ENCODE assay signal across 9 mouse cellular contexts in genomic region chr12:73786909-73787308, GRCm38 (mm10).
A peak's percentile ranks its signal among the peaks of the same experiment; 100 is the strongest.
DNase-seq lines count a peak whose midpoint lies in the region; ATAC-seq and TF ChIP-seq lines count a peak whose summit lies in the region.
"Had no signal": no experiment of that assay in that cellular context is flagged by ENCODE, and none has a peak within 500 bp of the region (broad histone marks: within the 10 kb centered on the region; RNA-seq: fewer than 3 reads in every experiment).

No protein-coding gene starts in this region.

- no peak overlapping the region for H3K27ac ChIP-seq in forebrain, embryonic 14.5 days (ENCODE audit: low read depth, low read length)
- H3K27ac ChIP-seq in forebrain, embryonic 11.5 days (ENCODE audit: low read depth, low read length): no peak overlapping the region
- peak overlapping the region; percentile 75 for H3K27ac ChIP-seq in heart, embryonic 15.5 days
- no peak overlapping the region for H3K27ac ChIP-seq in liver, postnatal 0 days (ENCODE audit: low read depth)
- H3K27ac ChIP-seq: left cerebral cortex, adult 2 months had no signal

- no peaks in the 10 kb centered on the region for H3K27me3 ChIP-seq in forebrain, embryonic 14.5 days (replicated peaks; ENCODE audit: control insufficient read depth, insufficient read depth, low read length)
- no peaks in the 10 kb centered on the region for H3K27me3 ChIP-seq in forebrain, embryonic 11.5 days (ENCODE audit: control insufficient read depth, insufficient read depth, low read length)
- no peaks in the 10 kb centered on the region for H3K27me3 ChIP-seq in heart, embryonic 15.5 days
- H3K27me3 ChIP-seq in liver, postnatal 0 days (ENCODE audit: insufficient read depth, low read length): no peaks in the 10 kb centered on the region

- TF ChIP-seq CTCF in liver, postnatal 0 days (IDR thresholded peaks at IDR 0.05; ENCODE audit: low read depth): no peak

- 68% methylated on average over 8 of the region's 8 CpGs for WGBS in forebrain, embryonic 14.5 days
- WGBS in forebrain, embryonic 11.5 days: 90% methylated on average over 8 of the region's 8 CpGs
- 39% methylated on average over 8 of the region's 8 CpGs for WGBS in heart, embryonic 15.5 days
- WGBS in liver, postnatal 0 days (ENCODE audit: insufficient replicate concordance): 73% methylated on average over 8 of the region's 8 CpGs

- no peaks in the 10 kb centered on the region for H3K36me3 ChIP-seq in forebrain, embryonic 14.5 days (ENCODE audit: control insufficient read depth, insufficient read depth, low read length)
- H3K36me3 ChIP-seq in forebrain, embryonic 11.5 days (ENCODE audit: control insufficient read depth, insufficient read depth, low read length): no peaks in the 10 kb centered on the region
- no peaks in the 10 kb centered on the region for H3K36me3 ChIP-seq in heart, embryonic 15.5 days
- H3K36me3 ChIP-seq in liver, postnatal 0 days (replicated peaks; ENCODE audit: insufficient read depth, low read length): no peaks in the 10 kb centered on the region

- H3K4me1 ChIP-seq in forebrain, embryonic 14.5 days (ENCODE audit: control insufficient read depth, insufficient read depth, low read length): no peaks in the 10 kb centered on the region
- H3K4me1 ChIP-seq in forebrain, embryonic 11.5 days (replicated peaks; ENCODE audit: control insufficient read depth, insufficient read depth, low read length): no peaks in the 10 kb centered on the region
- peaks cover 67% of the 10 kb centered on the region for H3K4me1 ChIP-seq in heart, embryonic 15.5 days (replicated peaks)
- H3K4me1 ChIP-seq in liver, postnatal 0 days (ENCODE audit: insufficient read depth): 0 out of 2 replicates have a peak, but pooled peaks cover 2% of the 10 kb centered on the region

- peak; percentile 76 for DNase-seq in forebrain, embryonic 14.5 days (ENCODE audit: low spot score)
- DNase-seq in forebrain, embryonic 11.5 days (ENCODE audit: low spot score): no peak
- peak; percentile 47 for DNase-seq in MN1 (ENCODE audit: low spot score)
- peak; percentile 90 to 95 for DNase-seq in cerebellum, postnatal 25 days
- DNase-seq in liver, postnatal 0 days: peak; percentile 42
- peak; percentile 47 to 74 for DNase-seq in urinary bladder, postnatal 4 days (ENCODE audit: low spot score in 2 of 2)
- no peak for DNase-seq in embryo, embryonic 10 days (ENCODE audit: low spot score)

- no peak overlapping the region for H3K4me3 ChIP-seq in forebrain, embryonic 14.5 days (ENCODE audit: low read depth, low read length)
- H3K4me3 ChIP-seq in forebrain, embryonic 11.5 days (ENCODE audit: low read depth, low read length): no peak overlapping the region
- no peak overlapping the region for H3K4me3 ChIP-seq in heart, embryonic 15.5 days
- H3K4me3 ChIP-seq in liver, postnatal 0 days (ENCODE audit: low read depth, low read length): no peak overlapping the region
- H3K4me3 ChIP-seq: left cerebral cortex, adult 2 months had no signal

- no peak overlapping the region for H3K9ac ChIP-seq in forebrain, embryonic 14.5 days (ENCODE audit: low read length)
- no peak overlapping the region for H3K9ac ChIP-seq in forebrain, embryonic 11.5 days (ENCODE audit: low read length)
- no peak overlapping the region for H3K9ac ChIP-seq in heart, embryonic 15.5 days
- H3K9ac ChIP-seq in liver, postnatal 0 days (replicated peaks): no peak overlapping the region

- peak; percentile 81 for ATAC-seq in forebrain, embryonic 14.5 days
- no peak for ATAC-seq in forebrain, embryonic 11.5 days (replicated peaks; ENCODE audit: low FRiP score)
- ATAC-seq in heart, embryonic 15.5 days (replicated peaks; ENCODE audit: insufficient number of reproducible peaks, insufficient read depth, low FRiP score, low read depth): peak; percentile 88
- ATAC-seq in liver, postnatal 0 days: no peak

- no peak overlapping the region for H3K4me2 ChIP-seq in forebrain, embryonic 14.5 days (ENCODE audit: low read length)
- H3K4me2 ChIP-seq in forebrain, embryonic 11.5 days (ENCODE audit: low read depth, low read length, severe bottlenecking): no peak overlapping the region
- H3K4me2 ChIP-seq in heart, embryonic 15.5 days: no peak overlapping the region
- no peak overlapping the region for H3K4me2 ChIP-seq in liver, postnatal 0 days (ENCODE audit: low read depth, low read length)

- TF ChIP-seq EP300 in liver, postnatal 0 days (IDR thresholded peaks at IDR 0.05; ENCODE audit: low read depth): no peak

- no peaks in the 10 kb centered on the region for H3K9me3 ChIP-seq in forebrain, embryonic 14.5 days (replicated peaks; ENCODE audit: control insufficient read depth, low read length)
- H3K9me3 ChIP-seq in forebrain, embryonic 11.5 days (ENCODE audit: control insufficient read depth, low read length): no peaks in the 10 kb centered on the region
- H3K9me3 ChIP-seq in heart, embryonic 15.5 days (replicated peaks): no peaks in the 10 kb centered on the region
- H3K9me3 ChIP-seq in liver, postnatal 0 days (ENCODE audit: low read length): no peaks in the 10 kb centered on the region

Comparison
In these comparisons a context has a peak if more than half of its experiments do, and no peak if none do; other contexts are left out.
1. ATAC-seq: peak in forebrain, embryonic 14.5 days (single experiment) and heart, embryonic 15.5 days (single experiment); none in forebrain, embryonic 11.5 days (single experiment) and liver, postnatal 0 days (single experiment).
2. DNase-seq: peak in forebrain, embryonic 14.5 days (single experiment), MN1 (single experiment), cerebellum, postnatal 25 days (2 of 2), liver, postnatal 0 days (single experiment) and urinary bladder, postnatal 4 days (2 of 2); none in forebrain, embryonic 11.5 days (single experiment) and embryo, embryonic 10 days (single experiment).